Mouse (Mus musculus): ENCODE data around the gene Tnnc2.

GRCm38 (mm10) chr2:164739876-164740275 lies 39.9 kb downstream of the Tnnc2 start:
- no peak for TF ChIP-seq POLR2A (IDR thresholded peaks at IDR 0.05; ENCODE audit: borderline replicate concordance, extremely low read depth, low read depth, low read length)
- TF ChIP-seq CTCF (IDR thresholded peaks at IDR 0.05; ENCODE audit: insufficient read depth, low read length) = no peak

All from lung, adult 2 months (tissue).